Mouse (Mus musculus) lung, adult 2 months (tissue): ENCODE measurements at regions not wholly inside any gene's neighbourhood (a gene's known extent, or its start where the extent isn't known, plus 50 kb on each side); places are given as distances from the start of the nearest gene placed in this dataset.

Experiments used
- DNase-seq: peaks from one replicate; pipeline ENCODE4 v3.0.0; 2022
- H3K4me1 ChIP-seq: fragments of 200-500 bp; 2 replicates; pipeline ENCODE4 v1.6.1; 2011; ENCODE audit warnings: low read length; ENCODE audit not compliant: control insufficient read depth, insufficient read depth
- H3K4me3 ChIP-seq: fragments of 200-500 bp; replicated peaks from 2 replicates; pipeline ENCODE3; 2011; ENCODE audit warnings: low read depth, mild to moderate bottlenecking, control low read depth, low read length; ENCODE audit errors: extremely low read depth
- CTCF ChIP-seq: fragments of 200-500 bp; IDR thresholded peaks from 2 replicates; pipeline ENCODE4 v1.5.1; 2011; ENCODE audit warnings: mild to moderate bottlenecking, low read length, control low read depth; ENCODE audit not compliant: insufficient read depth
- POLR2A ChIP-seq: fragments of 200-500 bp; IDR thresholded peaks from 2 replicates; pipeline ENCODE4 v1.6.1; 2011; ENCODE audit warnings: low read depth, mild to moderate bottlenecking, control low read depth, low read length, borderline replicate concordance; ENCODE audit errors: extremely low read depth
- WGBS: fragments of 180-500 bp; shearing (Covaris S2); methylation state at CpG from one replicate; pipeline ENCODE4 v1.1.7; 2018; 5-methylcytosine and 5-hydroxymethylcytosine counted together

DNA sequence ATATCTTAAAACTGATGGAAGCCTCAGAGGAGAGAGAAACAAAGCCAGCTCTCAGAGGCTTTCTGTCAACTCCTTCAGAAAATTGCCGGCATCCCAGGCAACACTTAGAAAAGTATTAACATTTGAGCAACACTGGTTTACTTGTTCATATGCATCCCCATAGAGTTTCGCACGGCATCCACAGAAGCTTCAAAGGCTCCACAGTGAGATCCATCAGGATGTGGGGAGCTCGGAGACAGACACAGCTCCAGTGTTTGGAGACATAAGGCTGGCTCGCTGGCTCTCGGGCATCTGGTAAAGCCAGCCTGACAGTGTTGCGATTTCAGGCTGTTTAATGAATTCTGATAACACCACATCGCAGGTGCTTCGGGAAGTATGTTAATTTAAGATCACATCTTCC, 324.7 kb upstream of the Spred2 start:
- Histone ChIP-seq H3K4me1 (no peaks in the 10 kb centered on the region), H3K4me3 (no peak overlapping the region)
- WGBS = 88% methylated on average over 9 of the region's 9 CpGs
- TF ChIP-seq CTCF (no peak), POLR2A (no peak)
- no peak for DNase-seq

DNA sequence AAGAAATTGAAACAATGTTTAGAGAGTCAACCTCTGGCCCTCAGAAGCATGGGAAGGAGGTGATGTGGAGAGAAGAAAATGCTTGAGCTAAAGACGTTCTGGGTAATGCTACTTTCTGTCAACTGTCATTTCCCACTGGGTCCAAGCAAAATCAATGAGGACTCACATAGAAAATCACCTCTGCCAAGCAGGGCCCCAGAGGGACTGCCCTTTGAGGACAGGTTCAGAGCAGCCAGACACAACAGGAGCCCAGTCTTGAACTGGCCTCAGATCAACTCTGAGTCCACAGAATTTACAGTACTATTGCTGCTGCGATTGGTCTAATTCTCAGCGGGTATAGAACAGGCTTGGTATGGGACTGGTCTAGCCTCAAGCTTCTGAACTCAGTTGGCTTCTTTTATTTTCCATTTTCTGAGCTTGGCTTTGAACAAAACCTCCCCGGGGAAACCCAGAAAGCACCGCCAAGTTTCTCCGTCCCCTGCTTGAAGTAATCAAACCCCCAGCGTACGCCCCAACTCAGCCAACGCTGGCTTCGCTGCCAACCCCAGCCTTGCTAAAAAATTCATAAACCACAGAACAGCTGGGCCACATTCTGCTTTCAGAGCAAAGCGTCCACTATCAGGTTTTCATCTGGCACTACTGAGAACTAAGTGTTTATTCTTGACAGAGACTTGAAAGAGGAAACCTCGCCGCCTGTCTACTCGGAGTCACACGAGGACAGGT, 322.8 kb upstream of the Spred2 start:
- DNase-seq = peak; percentile 11
- Histone ChIP-seq H3K4me3 (no peak overlapping the region), H3K4me1 (no peaks in the 10 kb centered on the region)
- WGBS = 46% methylated on average over 15 of the region's 15 CpGs
- TF ChIP-seq POLR2A (no peak), CTCF (no peak)

DNA sequence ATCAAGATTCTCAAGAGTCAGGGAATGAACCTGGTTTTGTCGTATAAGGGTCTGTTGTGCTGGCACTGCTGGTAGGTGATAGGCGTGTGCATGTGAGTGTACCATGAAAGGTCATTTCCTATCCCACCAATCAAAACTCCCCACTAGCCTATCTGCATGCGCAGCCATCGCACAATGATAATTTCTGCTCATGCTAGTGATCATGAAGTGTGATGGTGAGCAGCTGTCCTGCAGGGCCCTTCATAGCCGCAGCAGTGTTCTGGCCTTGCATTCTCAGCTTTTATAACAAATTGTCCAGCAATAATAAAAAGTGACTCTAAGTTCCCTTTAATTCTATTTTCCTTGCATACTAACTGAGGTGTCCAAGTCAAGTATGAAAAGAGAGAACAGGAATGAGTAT, 321.7 kb upstream of the Spred2 start:
- no peak for TF ChIP-seq CTCF
- Histone ChIP-seq H3K4me3 (no peak overlapping the region), H3K4me1 (no peaks in the 10 kb centered on the region)
- 76% methylated on average over 5 of the region's 5 CpGs for WGBS
- no peak for DNase-seq

DNA sequence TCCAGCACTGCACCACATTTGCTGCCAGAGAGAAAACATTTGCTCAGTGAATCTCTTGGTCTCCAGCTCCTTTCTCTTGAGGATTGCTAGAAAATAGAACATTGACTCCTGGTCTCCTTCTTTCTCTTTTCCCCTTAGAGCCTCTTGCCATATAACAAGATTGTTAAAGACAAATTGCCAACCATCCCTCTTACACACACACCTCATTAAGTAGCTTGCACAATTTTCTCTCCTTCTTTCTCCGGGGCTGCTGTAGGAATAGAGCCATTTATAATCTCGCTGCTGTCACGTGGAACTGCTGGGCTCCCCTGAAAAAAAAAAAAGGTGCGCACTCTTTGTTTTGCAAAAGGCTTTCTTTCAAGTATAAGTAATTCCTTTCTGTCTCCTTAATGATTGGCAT, 318.6 kb upstream of the Spred2 start:
- H3K4me1 ChIP-seq = no peaks in the 10 kb centered on the region
- DNase-seq = no peak
- TF ChIP-seq POLR2A (no peak), CTCF (no peak)
- WGBS = 68% methylated on average over 4 of the region's 4 CpGs
- no peak overlapping the region for H3K4me3 ChIP-seq

DNA sequence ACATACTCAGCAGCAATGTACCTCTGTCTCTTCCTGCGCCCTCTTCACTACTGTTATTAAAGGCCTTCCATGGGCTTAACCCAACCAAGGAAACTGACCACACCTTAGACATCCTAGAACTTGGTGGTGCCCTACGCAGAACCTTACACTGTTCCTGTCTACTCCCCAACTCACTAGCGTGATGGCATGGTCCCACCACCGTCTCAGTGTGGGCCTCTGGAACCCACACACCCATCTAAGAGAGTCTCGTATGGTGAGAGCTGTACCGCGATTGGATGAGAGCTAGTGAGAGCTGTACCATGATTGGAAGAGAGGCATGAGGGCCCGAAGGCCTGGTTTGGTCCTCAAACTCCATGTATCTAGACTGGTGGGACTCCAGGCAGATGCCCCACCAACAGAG, 317.2 kb upstream of the Spred2 start:
- no peak overlapping the region for H3K4me3 ChIP-seq
- no peak for DNase-seq
- TF ChIP-seq CTCF (no peak), POLR2A (no peak)
- H3K4me1 ChIP-seq = no peaks in the 10 kb centered on the region
- WGBS = 96% methylated on average over 8 of the region's 8 CpGs

DNA sequence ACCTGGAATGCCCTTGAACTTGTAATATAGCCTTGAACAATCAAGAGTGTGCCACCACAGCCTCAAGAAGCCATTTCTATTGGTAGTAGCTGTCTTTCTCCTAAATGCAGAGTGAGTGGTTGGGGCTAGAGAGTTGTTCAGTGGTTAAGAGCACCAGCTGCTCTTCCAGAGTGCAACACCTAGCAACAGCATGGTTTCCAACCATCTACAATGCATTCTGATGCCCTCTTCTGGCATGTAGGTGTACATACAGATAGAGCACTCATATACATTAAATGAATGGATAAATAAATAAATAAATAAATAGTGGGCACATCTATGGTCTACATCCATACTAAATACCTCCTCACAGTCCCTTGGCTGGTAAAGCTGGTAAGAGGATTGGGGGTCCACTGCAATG, 316.2 kb upstream of the Spred2 start:
- no peak for TF ChIP-seq CTCF
- DNase-seq = no peak

DNA sequence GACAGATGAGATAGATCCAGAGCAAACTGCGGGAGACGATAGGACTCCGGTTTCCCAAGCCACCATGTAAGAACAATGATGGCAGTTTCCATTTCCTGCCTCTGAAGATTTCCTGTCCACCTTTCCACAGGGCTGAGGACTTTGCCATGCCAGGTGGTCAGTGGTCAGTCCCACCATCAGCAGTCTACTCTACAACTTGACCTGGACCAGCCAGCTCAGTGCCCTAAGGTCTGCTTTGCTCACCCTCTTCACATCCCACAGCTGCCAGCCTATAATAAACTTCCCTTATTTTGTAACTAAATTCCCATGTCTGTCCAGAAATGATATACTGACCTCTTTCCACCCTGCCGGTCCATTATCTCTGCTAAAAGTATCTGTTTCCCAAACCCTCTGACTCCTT, 315.7 kb upstream of the Spred2 start:
- Histone ChIP-seq H3K4me3 (no peak overlapping the region), H3K4me1 (no peaks in the 10 kb centered on the region)
- no peak for DNase-seq
- WGBS = 54% methylated on average over 4 of the region's 4 CpGs
- TF ChIP-seq POLR2A = no peak
- TF ChIP-seq CTCF = no peak

More for the DNA sequence above, 316.2 kb upstream of the Spred2 start:
- Histone ChIP-seq H3K4me1 (no peaks in the 10 kb centered on the region), H3K4me3 (no peak overlapping the region)

DNA sequence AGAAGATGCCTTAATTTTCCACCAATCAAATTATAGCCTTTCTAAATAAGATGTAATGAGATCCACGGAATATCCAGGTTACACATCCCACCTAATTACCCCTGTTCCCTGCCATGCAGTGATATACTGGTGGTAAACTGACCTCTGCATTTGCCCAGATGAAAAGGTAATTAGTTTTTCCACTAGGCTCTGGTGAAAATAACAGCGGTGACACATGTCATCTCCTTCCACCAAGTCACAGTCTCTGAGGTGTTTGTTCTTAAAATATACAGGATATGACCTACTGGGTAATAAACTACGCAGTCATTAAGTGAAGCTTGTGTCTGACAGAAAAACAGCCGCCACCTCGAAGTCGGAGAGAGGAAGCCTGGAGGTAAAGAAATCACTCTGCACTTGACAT, 313.6 kb upstream of the Spred2 start:
- no peak overlapping the region for H3K4me3 ChIP-seq
- TF ChIP-seq POLR2A (no peak), CTCF (no peak)
- no peaks in the 10 kb centered on the region for H3K4me1 ChIP-seq
- WGBS = 46% methylated on average over 6 of the region's 6 CpGs
- no peak for DNase-seq

DNA sequence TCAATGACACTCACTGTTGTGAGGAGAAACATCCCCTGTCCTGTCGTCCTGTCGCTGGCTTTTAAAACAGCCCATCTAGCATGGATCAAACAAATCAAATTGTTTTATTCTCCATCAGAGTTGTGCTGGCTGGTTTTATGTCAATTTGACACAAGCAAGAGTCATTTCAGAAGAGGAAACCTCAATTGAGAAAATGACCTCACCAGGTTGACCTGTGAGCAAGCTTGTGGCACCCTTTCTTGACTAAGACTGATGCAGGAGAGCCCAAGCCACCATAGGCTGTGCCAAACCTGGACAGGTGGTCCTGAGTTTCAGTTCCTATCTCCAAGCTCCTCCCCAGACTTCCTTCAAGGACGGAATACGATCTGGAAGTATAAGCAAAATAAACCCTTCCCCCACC, 313.0 kb upstream of the Spred2 start:
- WGBS = 75% methylated on average over 4 of the region's 4 CpGs
- Histone ChIP-seq H3K4me3 (no peak overlapping the region), H3K4me1 (no peaks in the 10 kb centered on the region)
- TF ChIP-seq POLR2A (no peak), CTCF (no peak)
- no peak for DNase-seq

DNA sequence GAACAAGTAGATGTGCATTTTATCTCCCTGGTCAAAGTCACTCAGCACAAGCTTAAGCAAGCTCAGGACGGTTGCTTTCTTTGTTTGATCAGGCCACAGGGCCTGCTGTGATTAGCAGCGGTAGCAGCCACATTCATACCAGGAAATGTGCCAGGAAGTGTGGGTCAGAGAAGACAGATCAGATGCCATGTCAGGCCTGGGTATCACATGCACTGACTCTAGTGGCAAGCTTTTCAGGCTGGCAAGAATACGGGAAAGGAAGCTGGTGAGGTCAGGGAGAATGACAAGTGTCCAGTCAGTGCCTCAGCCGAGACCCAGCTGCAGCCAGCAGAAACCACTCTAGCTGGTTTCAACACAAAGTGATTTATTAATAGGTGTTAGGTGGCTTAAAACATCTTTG, 307.7 kb upstream of the Spred2 start:
- no peak overlapping the region for H3K4me3 ChIP-seq
- H3K4me1 ChIP-seq = no peaks in the 10 kb centered on the region
- no peak for DNase-seq
- TF ChIP-seq CTCF (no peak), POLR2A (no peak)
- 26% methylated on average over 4 of the region's 4 CpGs for WGBS
